Mouse (Mus musculus) gastrocnemius, postnatal 10 days (tissue): ENCODE results near the gene Lsm14a. TPM values are rescaled to one million over a fixed set of nuclear protein-coding genes. Genes with fewer than 3 reads are reported as not detected.
A peak's percentile ranks its signal among the peaks of the same experiment; 100 is the strongest.

ENCODE experiments used
- DNase-seq: peaks from one replicate; pipeline ENCODE4 v3.0.0; 2021; ENCODE audit warnings: mixed read lengths
- long read RNA-seq, 2 experiments: library from polyadenylated mRNA; stranded (forward); transcript quantifications; one replicate each; pipeline ENCODE4 v2.0.0; 2021
- total RNA-seq, 2 experiments: library from RNA; stranded (reverse); gene quantifications; 2 replicates each; pipeline ENCODE4 v1.2.3; 2021

Lsm14a gene
- 10 to 100 TPM; 77.2 to 84.3 TPM for total RNA-seq
- long read RNA-seq, experiment 1, transcript Lsm14a-201 (11 exons, 2,944 nt), result major isoform, 25 of 65 reads
- long read RNA-seq, experiment 1, partial matches to known transcripts, result 2 of 65 reads
- long read RNA-seq, experiment 1, other reads (novel, unspliced or antisense), result 36 of 65 reads
- long read RNA-seq, experiment 2, transcript Lsm14a-201 (11 exons, 2,944 nt), result major isoform, 14 of 37 reads
- long read RNA-seq, experiment 2, partial matches to known transcripts, result 1 of 37 reads
- long read RNA-seq, experiment 2, other reads (novel, unspliced or antisense), result 22 of 37 reads

DNA sequence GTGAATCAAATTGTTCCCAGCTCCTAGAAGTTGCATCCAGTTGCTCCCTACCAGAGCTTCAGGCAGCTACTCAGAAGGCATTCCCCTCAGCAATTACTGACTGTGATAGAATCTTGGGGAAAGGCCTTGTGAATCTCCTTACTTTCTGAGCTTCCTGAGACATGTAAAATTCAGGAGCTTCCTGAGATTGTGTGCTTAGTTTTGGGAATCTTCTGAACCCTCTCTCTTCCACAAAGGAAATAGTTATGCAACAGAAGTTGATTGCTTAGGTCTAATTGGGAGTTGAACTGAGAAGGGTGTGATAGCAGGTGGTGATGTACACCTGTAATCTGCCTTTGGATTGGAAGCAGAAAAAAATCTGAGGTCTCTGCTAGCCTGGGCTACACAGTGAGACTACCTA is at the start of gene Lsm14a:
Gene Lsm14a, minus strand, starts transcription at position 101 of the 400 bp plus-strand sequence.
- DNase-seq, result no peak

DNA sequence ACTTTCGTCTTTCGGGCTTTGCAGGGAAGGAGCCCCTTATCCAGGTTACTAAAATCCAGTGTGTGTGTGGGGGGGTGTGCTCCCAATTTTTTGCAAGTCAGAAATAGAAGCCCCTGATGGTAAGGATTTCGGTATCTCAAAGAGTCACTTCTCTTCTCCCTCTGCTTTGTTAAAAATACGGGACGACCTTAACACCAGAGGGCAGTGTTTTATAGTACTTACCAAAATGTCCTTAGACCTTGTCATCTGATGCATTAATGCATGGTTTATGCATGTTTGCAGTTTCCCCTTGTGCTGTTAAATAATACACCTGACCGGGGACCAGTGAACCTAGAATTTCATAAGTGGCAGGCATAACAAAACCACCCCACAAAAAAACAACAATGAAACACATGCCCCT is 45.8 kb upstream of the Lsm14a start:
- no peak for DNase-seq

DNA sequence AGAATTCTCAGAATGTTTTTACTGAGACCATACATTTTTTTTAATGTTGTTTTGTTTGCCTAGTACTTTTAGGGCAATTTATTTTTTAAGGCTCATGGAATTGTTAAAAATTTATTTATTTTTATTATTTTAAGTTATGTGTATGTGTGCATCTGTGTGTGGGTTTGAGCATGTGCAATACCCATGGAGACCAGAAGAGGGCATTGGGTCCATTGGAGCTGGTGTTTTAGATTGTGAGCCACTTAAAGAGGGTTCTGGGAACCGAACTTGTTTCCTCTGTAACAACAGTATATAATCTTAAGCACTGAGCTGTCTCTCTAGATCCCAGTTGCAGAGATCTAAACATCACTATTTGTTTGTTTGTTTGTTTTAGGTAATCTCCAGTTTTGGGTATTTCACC is 40.5 kb upstream of the Lsm14a start:
- no peak for DNase-seq

DNA sequence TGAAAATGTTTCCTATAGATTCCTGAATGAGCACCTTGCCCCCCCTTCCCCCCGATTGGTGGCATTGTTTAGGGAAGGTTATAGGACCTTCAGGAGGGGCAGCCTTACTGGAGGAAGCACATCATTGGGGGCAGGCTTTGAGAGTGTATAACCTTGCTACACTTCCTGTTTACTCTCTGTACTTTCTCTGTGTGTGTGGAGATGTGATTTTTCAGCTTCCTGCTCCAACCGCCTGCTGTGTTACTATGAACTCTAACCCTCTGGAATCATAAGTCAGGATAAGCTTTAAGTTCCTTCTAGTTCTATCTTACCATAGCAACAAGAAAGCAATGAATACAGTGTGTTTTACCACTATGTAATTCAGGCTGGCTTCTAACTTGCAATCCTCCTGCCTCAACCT is 28.1 kb upstream of the Lsm14a start:
- no peak for DNase-seq

DNA sequence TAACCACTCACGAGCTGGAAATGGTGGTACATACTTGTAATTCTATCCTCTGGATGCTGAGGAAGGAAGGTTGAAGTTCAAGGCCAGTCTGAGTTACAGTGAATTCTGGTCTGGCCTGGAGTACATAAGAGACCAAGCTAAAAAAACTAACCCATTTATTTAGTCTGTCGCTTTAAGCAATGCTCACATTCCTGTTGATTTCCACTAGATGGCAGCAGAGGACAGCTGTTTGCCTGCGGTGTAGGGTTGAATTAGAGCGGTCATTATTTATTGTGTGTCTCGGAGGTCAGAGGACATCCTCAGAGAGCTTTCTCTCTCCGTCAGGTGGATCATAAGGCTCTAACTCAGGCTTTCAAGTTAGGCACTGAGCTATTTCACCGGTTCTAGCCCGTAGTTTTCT is 14.4 kb upstream of the Lsm14a start:
- peak; percentile 22 for DNase-seq

DNA sequence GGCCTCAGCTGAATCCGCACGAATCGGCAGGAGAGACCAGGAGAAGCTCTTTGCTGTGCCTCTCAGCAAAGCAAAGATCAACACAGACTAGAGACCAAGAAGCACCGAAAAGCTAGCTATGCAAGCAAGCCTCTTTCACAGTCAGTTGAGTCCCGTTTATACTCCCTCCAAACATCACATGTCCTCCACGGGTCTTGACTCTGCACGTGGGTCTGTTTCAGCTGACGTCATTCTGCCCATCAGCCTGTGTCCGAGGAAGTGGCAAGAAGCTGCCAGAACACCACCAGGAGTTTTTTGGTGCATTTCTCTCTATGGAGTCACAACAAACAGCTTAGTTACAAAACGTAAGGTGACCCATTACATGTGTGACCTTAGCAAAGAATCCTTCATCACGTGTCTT is 10.8 kb upstream of the Lsm14a start:
- DNase-seq, result no peak

DNA sequence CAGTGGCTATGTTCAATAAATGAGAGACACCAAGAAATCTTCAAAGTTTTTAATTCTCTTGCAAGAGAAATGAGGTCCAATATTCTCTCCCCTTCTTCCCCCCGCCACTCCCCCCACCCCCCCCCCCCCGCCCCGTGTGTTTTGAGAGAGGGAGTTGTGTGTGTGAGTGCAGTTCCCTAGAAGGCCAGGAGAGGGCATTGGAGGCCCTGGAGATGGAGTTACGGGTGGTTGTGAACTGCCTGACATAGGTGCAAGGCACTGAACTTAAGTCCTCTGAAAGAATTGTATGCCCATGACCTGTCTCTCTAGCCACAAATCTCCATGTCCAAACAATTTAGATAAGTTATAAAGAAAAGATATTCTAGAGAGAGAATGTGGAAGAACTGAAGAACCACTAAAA is 7.0 kb upstream of the Lsm14a start:
- no peak for DNase-seq

DNA sequence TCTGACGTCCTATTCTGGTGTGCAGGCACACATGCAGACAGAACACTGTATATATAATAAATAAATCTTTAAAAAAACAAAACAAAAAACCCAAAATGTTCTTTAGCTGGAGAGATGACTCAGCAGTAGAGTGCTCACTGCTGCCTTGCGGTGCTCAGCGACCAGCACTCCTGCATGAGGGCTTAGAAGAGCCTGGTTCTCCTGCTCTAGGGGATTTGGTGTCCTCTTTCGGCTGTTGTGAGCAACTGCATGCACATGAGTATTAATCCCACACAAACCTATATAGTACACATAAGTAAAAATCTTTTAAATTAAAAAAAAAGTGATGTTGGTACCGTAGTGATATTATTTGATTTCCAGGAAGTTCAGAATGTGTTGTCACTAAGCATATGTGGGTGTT is 5.7 kb upstream of the Lsm14a start:
- no peak for DNase-seq

DNA sequence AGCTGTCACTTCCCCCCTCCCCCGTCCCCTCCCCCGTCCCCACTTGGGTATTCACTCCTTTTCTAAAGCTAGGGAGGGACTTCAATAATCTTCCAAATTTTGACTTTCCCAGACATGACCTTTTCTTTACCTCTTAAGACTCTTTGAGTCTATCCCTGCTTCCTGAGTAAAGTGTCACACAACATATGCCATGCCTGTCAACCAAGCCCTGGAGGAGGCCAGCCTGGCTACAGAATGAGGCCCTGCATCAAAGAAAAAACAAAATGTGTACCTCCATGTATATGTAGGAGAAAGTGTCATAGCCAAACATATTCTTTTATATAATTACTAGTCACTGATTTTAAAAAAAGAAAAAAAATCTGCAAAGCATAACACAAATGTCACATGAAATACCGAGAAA is 3.7 kb upstream of the Lsm14a start:
- DNase-seq, result no peak

DNA sequence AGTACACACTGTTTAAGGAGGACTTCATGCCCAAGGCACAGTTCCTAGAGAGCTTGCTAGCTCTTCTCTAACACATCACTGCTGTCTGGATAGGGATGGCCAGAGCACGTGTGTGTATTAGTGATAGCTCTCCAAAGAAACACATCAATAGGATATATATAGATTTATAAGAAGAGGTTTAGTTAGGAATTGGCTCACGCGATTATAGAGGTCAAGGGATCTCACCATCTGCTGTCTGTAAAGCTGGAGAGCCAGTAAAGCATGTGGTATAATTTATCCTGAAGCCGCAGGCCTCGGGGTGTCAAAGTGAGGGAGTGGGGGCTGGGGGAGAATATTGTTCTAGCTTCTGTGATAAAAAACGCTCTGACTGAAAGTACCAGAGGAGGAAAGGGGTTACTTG is 2.6 kb upstream of the Lsm14a start:
- DNase-seq, result no peak

DNA sequence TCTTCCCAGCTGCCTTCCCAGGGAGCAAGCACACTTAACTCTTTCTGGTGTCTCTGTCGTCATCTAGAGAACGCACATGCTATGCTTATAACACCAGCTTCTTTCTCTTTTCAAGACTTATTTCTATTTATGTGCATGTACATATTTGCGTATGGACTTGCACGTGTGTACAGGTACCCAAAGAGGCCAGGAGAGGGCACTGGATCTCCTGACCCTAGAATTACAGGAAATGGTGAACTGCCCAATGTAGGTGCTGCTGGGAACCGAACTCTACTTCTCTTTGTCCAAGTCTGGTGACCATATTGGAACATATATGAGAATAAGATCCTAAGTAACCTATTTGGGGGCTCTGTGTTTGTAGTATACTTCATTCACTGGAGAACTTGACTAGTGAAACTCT is 1.5 kb upstream of the Lsm14a start:
- DNase-seq, result no peak

DNA sequence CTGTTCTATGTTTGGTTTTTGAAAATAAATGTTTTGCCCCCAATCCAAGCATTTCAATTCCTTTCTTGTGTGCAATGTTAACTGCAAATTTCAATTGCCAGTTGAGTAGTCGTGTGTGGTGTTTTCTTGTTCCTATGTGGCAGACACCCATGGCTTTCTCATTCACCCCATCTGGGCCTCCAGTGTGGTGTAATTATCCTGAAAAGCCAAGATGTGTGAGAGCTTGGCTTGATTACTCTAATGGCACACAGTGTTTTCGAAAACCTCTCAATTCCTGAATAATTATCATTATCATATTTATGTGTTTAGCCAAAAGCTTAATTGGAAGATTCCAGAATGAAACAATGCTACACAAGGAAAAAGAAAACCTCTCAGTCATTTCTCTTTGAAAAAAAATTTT is 976 bp upstream of the Lsm14a start:
- DNase-seq, result no peak

DNA sequence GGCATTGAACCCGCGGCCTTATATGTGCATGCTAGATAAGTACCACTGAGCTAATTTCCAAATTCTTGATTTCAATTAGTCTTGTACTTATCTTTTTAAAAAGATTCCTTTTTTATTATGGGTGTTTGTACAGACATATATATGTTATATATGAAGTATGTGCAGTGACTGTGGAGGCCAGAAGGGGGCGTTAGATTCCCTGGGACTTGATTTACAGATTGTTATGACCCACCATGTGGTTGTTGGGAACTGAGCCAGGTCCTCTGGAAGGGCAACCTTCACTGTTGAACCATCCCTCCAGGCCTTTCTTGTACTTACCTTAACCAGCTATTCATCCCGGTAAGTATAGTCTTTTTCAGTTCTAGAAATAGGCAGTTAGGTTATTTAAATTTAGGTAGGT is 780 bp downstream of the Lsm14a start:
- DNase-seq, result no peak

DNA sequence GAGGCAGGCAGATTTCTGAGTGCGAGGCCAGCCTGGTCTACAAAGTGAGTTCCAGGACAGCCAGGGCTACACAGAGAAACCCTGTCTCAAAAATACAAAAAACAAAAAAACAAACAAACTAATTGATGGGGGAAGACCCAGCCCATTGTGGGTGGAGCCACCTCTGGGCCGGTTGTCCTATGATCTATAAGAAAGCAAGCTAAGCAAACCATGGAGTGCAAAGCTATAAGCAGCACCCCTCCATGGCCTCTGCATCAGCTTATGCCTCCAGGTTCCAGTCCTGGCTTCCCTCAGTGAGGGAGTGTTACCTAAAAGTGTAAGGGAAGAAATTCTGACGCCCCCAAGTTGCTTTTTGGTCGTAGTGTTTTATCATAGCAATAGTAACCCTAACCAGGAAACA is 1.4 kb downstream of the Lsm14a start:
- DNase-seq, result no peak

DNA sequence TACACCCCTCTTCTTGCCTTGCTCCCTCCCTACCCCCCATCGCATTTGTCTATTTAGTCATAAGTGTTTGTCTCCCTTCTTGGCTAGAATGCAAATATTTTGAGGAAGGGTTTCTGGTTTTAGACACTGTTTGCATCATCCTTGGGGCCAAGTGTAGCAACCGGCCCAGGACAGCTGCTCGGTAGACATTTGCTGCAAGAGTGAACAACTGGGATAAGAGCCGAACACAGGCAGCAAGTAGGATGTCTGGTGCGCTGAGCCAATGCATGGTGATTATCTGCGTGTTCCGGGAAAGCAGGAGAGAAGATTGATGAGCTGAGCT is 2.3 kb downstream of the Lsm14a start:
- DNase-seq, result peak; percentile 20

DNA sequence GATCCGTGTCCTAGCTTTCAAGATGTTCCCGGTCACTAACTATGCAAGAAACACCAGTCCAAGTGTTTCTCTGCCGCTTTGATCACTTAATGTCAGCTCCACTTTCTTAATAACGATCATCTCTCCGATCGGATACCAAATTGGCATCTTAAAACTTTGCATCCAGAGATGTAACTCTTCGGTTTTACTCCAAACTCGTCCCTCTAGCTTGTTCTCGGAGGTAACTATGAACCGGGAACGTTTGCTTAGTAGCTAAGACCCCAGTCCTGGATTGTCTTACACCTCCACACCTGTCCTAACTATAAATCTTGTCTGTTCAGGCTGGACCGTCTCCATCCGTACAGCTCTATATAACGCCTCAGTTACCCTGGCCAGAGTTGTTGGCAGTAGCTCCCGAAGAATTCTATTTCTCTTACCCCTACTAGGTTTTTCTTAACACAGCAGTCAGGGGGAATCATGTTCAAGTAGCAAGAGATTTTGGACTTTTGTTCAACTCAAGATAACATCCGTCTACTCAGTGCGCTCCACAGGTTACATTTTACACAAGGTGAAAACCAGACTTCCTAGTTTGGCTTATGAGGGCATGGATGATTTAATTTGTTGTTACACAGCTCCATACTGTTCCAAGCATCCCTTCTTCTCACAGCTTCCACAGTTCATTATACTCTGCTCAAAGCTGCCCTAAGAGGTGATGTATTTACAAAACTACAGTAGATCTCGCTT is 2.8 kb downstream of the Lsm14a start:
- DNase-seq, result peak; percentile 28

DNA sequence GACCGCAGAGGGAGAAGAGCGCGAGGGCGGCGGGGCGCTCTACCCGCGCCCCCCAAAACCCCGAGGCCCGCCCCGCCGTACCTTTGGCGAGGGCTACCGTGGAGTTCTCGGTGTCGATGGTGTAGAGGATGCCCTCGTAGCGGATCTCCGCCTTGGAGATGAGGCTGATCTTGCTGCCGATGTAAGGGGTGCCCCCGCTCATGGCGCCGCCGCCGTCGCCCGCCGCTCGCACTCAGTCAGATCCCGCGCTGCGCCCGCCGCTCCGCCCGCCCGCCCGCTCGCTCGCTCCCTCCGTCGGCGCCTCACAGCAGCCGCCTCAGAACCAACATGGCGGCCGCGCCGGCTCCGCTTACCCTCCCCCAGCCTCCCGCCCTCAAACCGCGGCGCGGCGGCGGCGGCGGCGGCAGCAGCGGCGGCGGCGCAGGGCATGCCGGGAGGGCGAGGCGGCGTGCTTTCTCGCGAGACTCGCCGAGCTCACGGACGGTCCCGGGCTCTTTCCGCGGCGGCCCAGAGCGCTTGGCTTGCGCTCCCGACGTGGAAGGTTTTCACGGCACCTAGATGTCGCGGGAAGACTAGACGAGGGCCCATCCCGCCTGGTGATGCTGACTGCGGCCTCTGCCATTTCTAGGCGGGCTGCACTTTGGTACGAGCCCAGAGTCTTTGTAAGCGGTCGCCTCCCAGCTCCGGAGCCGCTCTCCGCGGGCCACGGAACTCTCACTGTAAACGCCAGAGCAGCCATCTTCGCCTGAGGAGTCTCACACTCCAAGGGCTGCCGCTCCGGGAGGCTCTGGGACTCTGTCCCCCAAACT is 3.6 kb downstream of the Lsm14a start:
- DNase-seq, result peak; percentile 97

DNA sequence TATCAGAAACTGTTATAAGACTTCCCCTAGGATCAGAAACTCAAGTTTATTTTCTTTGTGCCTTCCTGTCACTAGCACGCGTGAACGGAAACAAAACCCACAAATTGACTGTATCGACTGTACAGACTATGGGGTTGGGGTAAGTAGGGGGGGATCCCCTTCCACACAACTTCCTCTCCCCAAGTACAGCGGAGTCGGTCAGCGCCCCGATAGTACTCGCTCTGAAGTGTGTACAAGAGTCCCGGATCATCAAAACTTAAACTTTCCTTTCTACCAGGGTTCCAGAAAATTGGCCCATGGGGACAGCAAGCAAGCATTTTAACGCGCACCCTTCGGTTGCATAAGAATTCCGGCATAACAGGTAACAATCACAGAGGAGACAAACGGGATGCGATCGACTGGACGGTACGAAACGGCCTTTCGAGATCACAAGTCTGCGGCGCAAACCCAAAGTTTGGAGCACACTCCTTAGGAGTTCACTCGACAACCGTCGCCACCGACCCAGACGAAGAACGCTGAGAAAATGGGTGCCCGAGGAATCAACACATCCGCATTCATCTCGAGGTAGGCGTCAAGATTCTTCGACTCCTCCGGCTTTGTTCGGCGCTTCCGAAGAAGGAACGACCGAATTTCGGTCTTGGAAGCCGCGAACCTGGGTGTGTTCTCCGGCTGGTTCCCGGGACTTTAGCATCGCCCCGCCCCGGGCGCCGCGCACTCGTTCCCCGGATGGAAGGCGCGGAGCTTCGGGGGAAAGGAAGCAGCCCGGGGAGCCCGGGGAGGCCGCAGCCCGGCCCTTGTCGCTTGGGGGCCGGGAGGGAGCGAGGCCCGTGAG is 4.5 kb downstream of the Lsm14a start:
- DNase-seq, result peak; percentile 74

DNA sequence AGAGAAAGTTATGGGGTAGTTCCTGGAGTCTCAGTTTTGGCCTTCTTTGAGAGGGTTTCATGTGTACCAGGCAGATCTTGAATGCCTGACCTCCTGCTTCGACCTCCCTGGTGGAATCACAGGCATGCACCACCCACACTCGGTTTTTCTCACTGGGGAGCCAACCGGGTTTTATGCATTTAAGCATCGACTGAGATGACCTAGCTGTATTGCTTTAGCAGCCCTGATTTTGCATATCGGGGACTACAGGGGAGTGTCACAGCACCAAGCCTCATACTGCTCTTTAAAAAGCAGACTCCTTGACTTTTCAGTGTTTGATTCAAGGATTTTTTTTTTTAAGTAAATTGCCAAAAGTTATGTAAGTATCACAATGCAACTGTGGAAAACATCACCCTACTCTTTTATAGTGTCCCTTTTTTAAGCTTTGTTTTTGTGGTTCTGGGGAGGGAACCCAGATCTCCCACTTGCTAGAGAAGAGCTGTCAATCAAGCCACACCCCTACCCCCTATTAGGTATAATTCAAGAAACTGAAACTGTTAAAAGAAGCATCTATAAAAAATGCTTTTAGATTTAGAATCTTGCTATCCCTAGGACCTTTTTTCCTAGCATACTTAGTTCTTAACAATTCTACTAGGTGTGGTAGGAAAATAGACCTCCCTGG is 5.2 kb downstream of the Lsm14a start:
- DNase-seq, result no peak

DNA sequence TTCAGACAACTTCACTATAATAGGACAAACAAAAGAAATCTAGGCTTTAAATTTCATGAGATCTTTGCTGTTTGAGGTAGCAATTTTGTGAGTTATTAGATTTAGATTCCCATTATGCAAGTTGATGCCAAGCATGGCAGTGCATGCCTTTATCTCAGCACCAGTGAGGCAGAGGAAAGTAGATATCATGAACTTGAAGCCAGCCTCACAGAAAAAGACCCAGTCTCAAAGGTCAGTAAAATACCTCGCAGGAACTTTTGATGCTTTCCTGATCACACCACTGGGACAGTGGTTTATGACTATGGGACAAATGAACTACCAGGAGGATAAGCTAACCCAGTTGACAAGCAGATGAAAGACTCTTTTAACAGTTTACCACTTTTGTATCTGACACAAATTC is 10.3 kb downstream of the Lsm14a start:
- DNase-seq, result no peak

DNA sequence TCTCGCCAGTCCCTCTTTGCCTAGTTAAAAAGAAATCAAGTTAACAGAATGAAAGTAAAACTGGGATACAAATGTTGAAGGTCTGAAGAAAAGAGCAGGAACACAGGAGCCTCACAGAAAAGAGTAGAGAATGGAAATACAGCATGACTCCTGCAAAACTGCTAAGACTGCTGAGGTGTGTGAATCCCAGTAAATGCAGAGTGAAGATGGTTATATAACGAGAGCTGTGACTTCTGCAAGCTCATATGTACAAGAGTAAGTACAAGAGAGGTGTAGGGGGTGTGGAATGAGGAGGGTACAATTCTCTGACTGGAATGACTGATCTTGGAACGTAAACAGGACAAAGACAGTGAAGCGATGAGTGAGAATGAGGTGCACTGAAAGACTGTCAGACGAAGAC is 11.4 kb downstream of the Lsm14a start:
- no peak for DNase-seq

DNA sequence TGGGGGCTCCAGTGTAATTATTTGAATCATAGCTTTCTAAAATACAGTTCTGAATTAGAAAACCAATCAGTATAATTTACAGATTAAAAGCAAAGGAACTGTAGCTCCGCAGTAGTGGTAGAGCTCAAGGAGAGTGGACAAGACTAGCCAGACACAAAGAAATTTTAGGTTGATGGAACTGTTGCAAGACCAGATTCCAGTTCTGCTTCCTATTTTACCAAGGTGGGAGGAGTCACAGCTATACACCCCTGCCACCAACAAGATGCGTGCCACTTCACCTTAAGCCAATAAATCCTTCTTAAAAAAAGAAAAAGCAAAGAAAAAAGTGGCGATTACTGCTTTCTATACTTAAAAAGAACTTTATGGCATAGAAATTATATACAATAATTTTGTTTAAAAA is 12.8 kb downstream of the Lsm14a start:
- DNase-seq, result no peak
